Mouse (Mus musculus) heart, embryonic 11.5 days (tissue): ENCODE measurements around the gene Mroh3. TPM values are rescaled to one million over a fixed set of nuclear protein-coding genes. Genes with fewer than 3 reads are reported as not detected.

ENCODE experiments used
- ATAC-seq: fragments of 200-750 bp; cut with Nextera tagmentation; replicated peaks from 2 replicates; pipeline ENCODE4 v1.8.0; 2017; ENCODE audit warnings: moderate library complexity; ENCODE audit not compliant: insufficient number of reproducible peaks, low FRiP score, low TSS enrichment
- H3K27ac ChIP-seq: fragments of 300-500 bp; sonication (generic); 2 replicates; pipeline ENCODE4 v1.5.1; 2014; ENCODE audit warnings: mild to moderate bottlenecking, low read depth, low read length
- H3K27me3 ChIP-seq: fragments of 300-500 bp; sonication (generic); 2 replicates; pipeline ENCODE4 v1.6.1; 2014; ENCODE audit warnings: mild to moderate bottlenecking, low read length, mixed read lengths; ENCODE audit not compliant: control insufficient read depth, insufficient read depth
- H3K36me3 ChIP-seq: fragments of 300-500 bp; sonication (generic); 2 replicates; pipeline ENCODE4 v1.6.1; 2014; ENCODE audit warnings: mild to moderate bottlenecking, low read length, moderate library complexity, mixed read lengths; ENCODE audit not compliant: control insufficient read depth, insufficient read depth
- H3K4me1 ChIP-seq: fragments of 300-500 bp; sonication (generic); 2 replicates; pipeline ENCODE4 v1.6.1; 2014; ENCODE audit warnings: low read length; ENCODE audit not compliant: control insufficient read depth, insufficient read depth
- H3K4me2 ChIP-seq: fragments of 300-500 bp; sonication (generic); 2 replicates; pipeline ENCODE4 v1.6.1; 2014; ENCODE audit warnings: mild to moderate bottlenecking, moderate library complexity
- H3K4me3 ChIP-seq: fragments of 300-500 bp; sonication (generic); 2 replicates; pipeline ENCODE4 v1.5.1; 2014; ENCODE audit warnings: low read depth, low read length
- H3K9ac ChIP-seq: fragments of 300-500 bp; sonication (generic); 2 replicates; pipeline ENCODE4 v1.6.1; 2014; ENCODE audit warnings: mild to moderate bottlenecking, low read depth, low read length, moderate library complexity
- H3K9me3 ChIP-seq: fragments of 300-500 bp; sonication (generic); replicated peaks from 2 replicates; pipeline ENCODE4 v1.6.1; 2016; ENCODE audit warnings: low read length; ENCODE audit not compliant: control insufficient read depth
- WGBS: fragments of 180-500 bp; shearing (Covaris S2); extraction: QIAGEN DNeasy Blood & Tissue Kit; methylation state at CpG from one replicate; pipeline ENCODE4 v1.1.7; 2014; ENCODE audit not compliant: insufficient replicate concordance; 5-methylcytosine and 5-hydroxymethylcytosine counted together
- polyA plus RNA-seq: library from polyadenylated mRNA; unstranded; fragments of >200 nt; fragmentation: Nextera tagmentation; extraction: Ambion mirVana; gene quantifications from 2 replicates; pipeline ENCODE4 v1.2.1, GENCODE M21; 2014

Mroh3 gene
- polyA plus RNA-seq, 1 experiment from 2014 or later = not detected

DNA sequence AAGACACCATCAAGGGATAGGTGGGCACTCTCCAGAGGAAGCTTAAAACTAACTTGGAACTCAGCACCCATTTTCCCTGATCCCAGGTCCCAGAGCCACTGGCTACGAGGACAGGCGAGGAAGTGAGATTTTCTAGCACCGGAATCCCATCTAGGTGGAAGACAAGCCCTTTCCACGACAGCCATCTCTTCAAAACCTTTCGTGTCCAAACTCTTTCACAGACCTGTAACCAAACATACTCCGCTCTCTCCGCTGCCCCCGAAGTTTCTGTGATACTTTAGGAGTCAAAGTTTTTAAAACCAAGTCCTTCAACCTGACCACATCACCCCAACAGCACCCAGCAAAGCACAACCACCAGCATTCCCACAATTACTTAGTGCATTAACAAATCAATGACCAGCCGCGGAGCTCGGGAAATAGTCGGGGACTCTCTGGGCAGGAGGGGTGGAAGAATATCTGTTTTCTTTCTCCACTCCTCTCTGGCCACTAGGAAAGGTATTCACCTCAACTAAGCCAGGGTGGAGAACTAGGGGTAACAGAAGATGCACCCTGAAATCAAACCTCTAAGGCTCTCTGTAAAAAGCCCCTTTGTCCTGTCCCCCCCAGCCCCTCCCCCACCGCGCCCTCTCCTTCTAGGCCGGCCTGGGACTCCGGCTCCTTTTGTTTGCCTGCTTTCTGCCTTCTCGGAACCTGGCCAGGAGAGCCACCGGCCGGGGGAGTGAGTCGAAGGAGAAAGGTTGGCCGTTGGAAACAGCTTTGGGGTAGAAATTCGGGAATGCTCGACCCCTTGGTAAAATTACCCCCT lies 20.6 kb upstream of the Mroh3 start:
- Histone ChIP-seq H3K27ac (no peak overlapping the region), H3K36me3 (no peaks in the 10 kb centered on the region), H3K4me1 (peaks cover 18% of the 10 kb centered on the region), H3K4me2 (peak overlapping the region; percentile 87), H3K27me3 (peaks cover 42% of the 10 kb centered on the region), H3K9ac (peak overlapping the region; percentile 58; the same call in 1 of the 2 replicates), H3K9me3 (no peaks in the 10 kb centered on the region), H3K4me3 (peak overlapping the region; percentile 56)
- no peak for ATAC-seq
- 1% methylated on average over 23 of the region's 23 CpGs for WGBS

DNA sequence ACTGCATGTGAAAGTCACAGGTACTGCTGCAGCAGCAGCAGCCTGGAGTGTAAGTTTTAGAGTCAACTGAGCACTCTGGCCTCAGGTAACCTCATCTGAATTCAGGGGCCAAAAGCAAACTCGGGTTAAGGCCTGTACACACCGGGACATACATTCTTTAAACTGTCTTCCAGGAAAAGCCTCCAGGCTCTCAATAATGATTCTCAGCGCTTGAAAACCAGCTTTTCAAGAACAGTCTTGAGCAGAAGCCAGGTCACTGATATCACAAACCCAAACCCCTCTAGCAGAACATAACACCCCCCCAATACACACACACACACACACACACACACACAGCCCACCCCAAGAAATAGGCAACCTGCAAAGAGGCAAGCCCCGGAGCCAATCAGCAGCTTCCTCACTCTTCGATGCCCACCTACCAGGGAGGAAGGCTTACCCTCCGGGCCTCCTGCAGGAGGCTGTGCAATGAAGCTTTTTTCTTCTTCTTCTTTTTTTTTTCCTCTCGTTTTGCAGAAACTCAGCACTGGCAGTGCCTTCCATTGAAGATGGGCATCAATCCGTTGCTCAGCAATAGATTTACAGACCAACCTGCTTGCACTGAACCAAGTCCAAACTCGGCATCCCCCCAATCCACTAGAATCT lies 19.8 kb upstream of the Mroh3 start:
- Histone ChIP-seq H3K9ac (no peak overlapping the region), H3K4me3 (peak overlapping the region; percentile 56), H3K9me3 (no peaks in the 10 kb centered on the region), H3K27ac (no peak overlapping the region), H3K4me1 (peaks cover 21% of the 10 kb centered on the region), H3K4me2 (peak overlapping the region; percentile 87), H3K36me3 (no peaks in the 10 kb centered on the region), H3K27me3 (peaks cover 42% of the 10 kb centered on the region)
- WGBS = 8% methylated on average over 9 of the region's 9 CpGs
- ATAC-seq = no peak

DNA sequence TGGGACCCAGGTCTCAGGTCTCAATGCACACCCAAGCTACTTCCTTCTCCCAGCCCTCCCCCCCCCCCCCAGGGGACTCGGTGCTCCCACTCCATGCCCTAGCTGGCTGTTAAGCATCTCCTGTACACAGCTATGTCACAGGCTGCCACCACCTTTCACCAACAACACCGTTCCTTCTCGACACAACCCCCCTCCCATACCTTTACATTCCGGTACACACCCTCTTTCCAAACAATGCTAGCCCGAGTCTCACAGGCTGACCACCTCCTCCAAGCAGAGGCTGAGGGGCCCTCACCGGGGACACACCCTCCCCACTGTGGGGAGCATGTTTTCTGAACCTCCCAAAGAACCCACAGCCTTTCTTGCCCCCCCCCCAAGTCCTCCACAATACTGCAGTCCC lies 19.0 kb upstream of the Mroh3 start:
- no peak for ATAC-seq
- no peak overlapping the region for H3K9ac ChIP-seq
- H3K4me3 ChIP-seq = no peak overlapping the region
- no peaks in the 10 kb centered on the region for H3K36me3 ChIP-seq
- 9% methylated on average over 6 of the region's 6 CpGs for WGBS
- H3K9me3 ChIP-seq = no peaks in the 10 kb centered on the region
- H3K4me1 ChIP-seq = peaks cover 21% of the 10 kb centered on the region
- peaks cover 42% of the 10 kb centered on the region for H3K27me3 ChIP-seq
- H3K27ac ChIP-seq = no peak overlapping the region
- H3K4me2 ChIP-seq = peak overlapping the region; percentile 24

DNA sequence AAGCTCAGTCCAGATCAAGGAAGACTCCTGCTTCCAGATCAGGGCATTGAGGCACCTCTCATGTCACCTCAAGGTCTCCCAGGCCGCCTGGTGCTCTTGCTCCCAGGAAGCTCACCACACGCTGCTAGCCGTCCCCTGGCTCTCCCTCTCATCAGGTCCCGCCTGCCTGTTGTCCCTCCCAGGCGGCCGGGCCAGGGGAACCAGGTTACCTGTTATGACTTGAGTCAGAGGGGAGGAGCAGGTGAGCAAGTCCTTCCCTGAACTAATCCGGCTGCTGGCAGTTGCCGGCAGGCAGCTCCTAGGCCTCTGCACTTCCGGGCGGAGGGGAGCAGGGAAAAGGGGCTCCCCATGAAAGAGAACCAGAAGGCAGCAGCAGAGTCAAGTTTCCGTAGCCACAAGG lies 17.6 kb upstream of the Mroh3 start:
- Histone ChIP-seq H3K36me3 (0 out of 2 replicates have a peak, but pooled peaks cover 1% of the 10 kb centered on the region), H3K27me3 (peaks cover 42% of the 10 kb centered on the region), H3K4me3 (no peak overlapping the region), H3K9ac (no peak overlapping the region), H3K4me1 (peaks cover 21% of the 10 kb centered on the region), H3K4me2 (no peak overlapping the region), H3K27ac (no peak overlapping the region), H3K9me3 (no peaks in the 10 kb centered on the region)
- WGBS = 31% methylated on average over 11 of the region's 11 CpGs
- ATAC-seq = no peak

- Histone ChIP-seq H3K4me3 (no peak overlapping the region), H3K4me2 (no peak overlapping the region), H3K9ac (no peak overlapping the region), H3K4me1 (peaks cover 20% of the 10 kb centered on the region), H3K27me3 (peaks cover 39% of the 10 kb centered on the region), H3K27ac (no peak overlapping the region), H3K36me3 (0 out of 2 replicates have a peak, but pooled peaks cover 3% of the 10 kb centered on the region), H3K9me3 (no peaks in the 10 kb centered on the region)
- no peak for ATAC-seq
- 48% methylated on average over 6 of the region's 6 CpGs for WGBS
These were observed 16.4 kb upstream of the Mroh3 start for GRCm38 (mm10) chr1:136229040-136229373.

- H3K9me3 ChIP-seq = no peaks in the 10 kb centered on the region
- ATAC-seq = no peak
- peaks cover 17% of the 10 kb centered on the region for H3K4me1 ChIP-seq
- H3K27me3 ChIP-seq = peaks cover 34% of the 10 kb centered on the region
- 10% methylated on average over 13 of the region's 13 CpGs for WGBS
- H3K4me3 ChIP-seq = no peak overlapping the region
- no peak overlapping the region; the same call in 1 of the 2 replicates for H3K27ac ChIP-seq
- no peak overlapping the region for H3K9ac ChIP-seq
- H3K4me2 ChIP-seq = peak overlapping the region; percentile 34; the same call in 1 of the 2 replicates
- H3K36me3 ChIP-seq = 0 out of 2 replicates have a peak, but pooled peaks cover 3% of the 10 kb centered on the region
These were observed 15.9 kb upstream of the Mroh3 start for GRCm38 (mm10) chr1:136228328-136229039.

- 72% methylated on average over 4 of the region's 4 CpGs for WGBS
- ATAC-seq = no peak
- H3K4me3 ChIP-seq = no peak overlapping the region
- 0 out of 2 replicates have a peak, but pooled peaks cover 3% of the 10 kb centered on the region for H3K36me3 ChIP-seq
- no peak overlapping the region for H3K27ac ChIP-seq
- H3K4me2 ChIP-seq = no peak overlapping the region
- peaks cover 17% of the 10 kb centered on the region for H3K4me1 ChIP-seq
- no peaks in the 10 kb centered on the region for H3K9me3 ChIP-seq
- H3K27me3 ChIP-seq = peaks cover 28% of the 10 kb centered on the region
- H3K9ac ChIP-seq = no peak overlapping the region
These were observed 15.2 kb upstream of the Mroh3 start for GRCm38 (mm10) chr1:136227870-136228269.

- WGBS = 74% methylated on average over 8 of the region's 8 CpGs
- H3K4me1 ChIP-seq = peaks cover 17% of the 10 kb centered on the region
- no peak overlapping the region for H3K4me2 ChIP-seq
- 0 out of 2 replicates have a peak, but pooled peaks cover 3% of the 10 kb centered on the region for H3K36me3 ChIP-seq
- no peak overlapping the region for H3K9ac ChIP-seq
- no peak overlapping the region for H3K27ac ChIP-seq
- no peak for ATAC-seq
- no peaks in the 10 kb centered on the region for H3K9me3 ChIP-seq
- peaks cover 20% of the 10 kb centered on the region for H3K27me3 ChIP-seq
- no peak overlapping the region for H3K4me3 ChIP-seq
These were observed 14.0 kb upstream of the Mroh3 start for GRCm38 (mm10) chr1:136226626-136227025.
